Mouse (Mus musculus) spleen, adult 2 months (tissue): ENCODE measurements around the gene Rpl3l.

Source experiments
- CTCF ChIP-seq: fragments of 200-500 bp; IDR thresholded peaks from 2 replicates; pipeline ENCODE4 v1.5.1; 2011; ENCODE audit warnings: mild to moderate bottlenecking, inconsistent platforms; ENCODE audit not compliant: insufficient read depth, insufficient read length, insufficient replicate concordance; ENCODE audit errors: extremely low read depth
- POLR2A ChIP-seq: fragments of 200-500 bp; IDR thresholded peaks from 2 replicates; pipeline ENCODE4 v1.6.1; 2011; ENCODE audit warnings: low read depth, low read length, inconsistent platforms

GRCm38 (mm10) chr17:24698715-24699114, 28.9 kb upstream of the Rpl3l start:
- TF ChIP-seq CTCF = no peak
- no peak for TF ChIP-seq POLR2A
